Mouse (Mus musculus) spleen, postnatal 36 days (tissue): ENCODE data around the gene Gsg1l.

Experiments used
- DNase-seq, 2 experiments: peaks; one replicate each; pipeline ENCODE4 v3.0.0; 2022; ENCODE audit warnings: low spot score in 2 of 2, mixed read lengths in 1 of 2

The Gsg1l gene

GRCm38 (mm10) chr7:126031598-126032364 lies 50.4 kb downstream of the Gsg1l start:
- no peak for DNase-seq

GRCm38 (mm10) chr7:126027410-126027809 lies 54.8 kb downstream of the Gsg1l start:
- DNase-seq = peak; percentile 53 to 57

- DNase-seq = no peak
Observed at GRCm38 (mm10) chr7:126026600-126026999, 55.6 kb downstream of the Gsg1l start.

GRCm38 (mm10) chr7:126019966-126020365 lies 62.2 kb downstream of the Gsg1l start:
- DNase-seq = no peak

GRCm38 (mm10) chr7:126019321-126019720 lies 62.9 kb downstream of the Gsg1l start:
- no peak for DNase-seq

- DNase-seq = no peak
Observed at GRCm38 (mm10) chr7:126017455-126017854, 64.8 kb downstream of the Gsg1l start.

GRCm38 (mm10) chr7:126012325-126013021 lies 69.7 kb downstream of the Gsg1l start:
- DNase-seq = no peak

GRCm38 (mm10) chr7:126008789-126009148 lies 73.4 kb downstream of the Gsg1l start:
- DNase-seq = no peak

GRCm38 (mm10) chr7:126008139-126008788 lies 73.9 kb downstream of the Gsg1l start:
- DNase-seq = no peak

- DNase-seq = no peak
Observed at GRCm38 (mm10) chr7:126007132-126007910, 74.9 kb downstream of the Gsg1l start.

- no peak for DNase-seq
Observed at GRCm38 (mm10) chr7:126005274-126005673, 76.9 kb downstream of the Gsg1l start.

- no peak for DNase-seq
Observed at GRCm38 (mm10) chr7:126001683-126002082, 80.5 kb downstream of the Gsg1l start.

- DNase-seq = no peak
Observed at GRCm38 (mm10) chr7:125999921-126000320, 82.3 kb downstream of the Gsg1l start.

GRCm38 (mm10) chr7:125996151-125996550 lies 86.1 kb downstream of the Gsg1l start:
- no peak for DNase-seq

- DNase-seq = no peak
Observed at GRCm38 (mm10) chr7:125992356-125992891, 89.8 kb downstream of the Gsg1l start.

GRCm38 (mm10) chr7:125991846-125992245 lies 90.4 kb downstream of the Gsg1l start:
- no peak for DNase-seq

GRCm38 (mm10) chr7:125989969-125990368 lies 92.2 kb downstream of the Gsg1l start:
- no peak for DNase-seq

- no peak for DNase-seq
Observed at GRCm38 (mm10) chr7:125989489-125989888, 92.7 kb downstream of the Gsg1l start.

- no peak for DNase-seq
Observed at GRCm38 (mm10) chr7:125988326-125988725, 93.9 kb downstream of the Gsg1l start.

- DNase-seq = no peak
Observed at GRCm38 (mm10) chr7:125987117-125987516, 95.1 kb downstream of the Gsg1l start.

GRCm38 (mm10) chr7:125985565-125985964 lies 96.6 kb downstream of the Gsg1l start:
- DNase-seq = no peak
